Mouse (Mus musculus) CD4-positive naive resting alpha-beta T cell, adult 76 days (primary cell): ENCODE results near the gene Gm10139. TPM values are rescaled to one million over a fixed set of nuclear protein-coding genes. Genes with fewer than 3 reads are reported as not detected.

ENCODE experiments used
- total RNA-seq: library from RNA; stranded (reverse); gene quantifications from one replicate; pipeline ENCODE4 v1.2.4, GENCODE M21; 2023

Gm10139 gene
- not detected for total RNA-seq

DNA sequence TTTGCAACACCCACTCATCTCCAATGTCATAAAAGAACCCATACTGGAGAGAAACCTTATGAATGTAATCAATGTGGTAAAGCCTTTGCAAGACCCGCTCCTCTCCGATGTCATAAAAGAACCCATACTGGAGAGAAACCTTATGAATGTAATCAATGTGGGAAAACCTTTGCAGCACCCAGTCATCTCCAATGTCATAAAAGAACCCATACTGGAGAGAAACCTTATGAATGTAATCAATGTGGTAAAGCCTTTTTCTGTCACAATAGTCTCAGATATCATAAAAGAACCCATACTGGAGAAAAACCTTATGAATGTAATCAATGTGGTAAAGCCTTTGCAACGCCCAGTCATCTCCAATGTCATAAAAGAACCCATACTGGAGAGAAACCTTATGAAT lies at the start of gene Gm10139:
Gm10139 (plus strand) TSS at position 301 of the 400 bp plus-strand sequence.

Other genes starting within 250 kb of the Gm10139 start
- 53.0 TPM for gene Zfp369, start 233.9 kb upstream of the Gm10139 start, total RNA-seq